Mouse (Mus musculus) adrenal gland, adult 8-10 months (tissue): Measurements from ENCODE around the gene Tacc2. TPM values are rescaled to one million over a fixed set of nuclear protein-coding genes. Genes with fewer than 3 reads are reported as not detected.
"Not testable (repeated sequence)": the region's sequence is repeated elsewhere in the genome, so short reads cannot be mapped to it uniquely, and the experiment has no call there.

Experiments used
- DNase-seq: peaks from one replicate; pipeline ENCODE4 v3.0.0; 2022
- total RNA-seq, 4 experiments: library from RNA; stranded (reverse); gene quantifications; 2 replicates each; pipeline ENCODE4 v1.2.4; 2022

The Tacc2 gene
- total RNA-seq, 4 experiments from 2014 or later, result 38.1 to 63.0 (median 49.3) TPM

DNA sequence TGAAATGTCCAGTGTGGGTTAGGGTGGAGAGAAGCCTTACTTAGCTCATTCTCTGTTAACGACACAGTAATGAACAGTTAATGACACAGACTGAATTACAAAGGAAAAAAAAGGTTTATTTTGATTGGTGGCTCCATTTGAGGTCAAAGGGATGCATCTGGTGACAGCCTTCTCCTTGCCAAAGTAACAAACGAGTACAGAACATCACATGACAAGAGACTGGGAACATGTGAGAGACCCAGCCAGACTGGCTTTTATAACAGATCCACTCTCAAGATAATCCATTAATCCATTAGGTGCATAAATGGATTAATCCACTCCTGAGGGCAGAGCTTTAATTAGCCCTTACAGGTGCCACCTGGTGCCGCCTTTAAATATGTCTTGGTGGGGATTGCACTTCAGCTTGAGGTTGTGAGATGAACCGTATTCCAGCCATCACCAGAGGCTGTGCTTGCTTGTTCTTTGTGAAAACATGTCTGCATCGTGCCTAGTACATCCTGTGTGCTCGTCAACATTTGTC is 75.9 kb downstream of the Tacc2 start:
- no peak for DNase-seq

DNA sequence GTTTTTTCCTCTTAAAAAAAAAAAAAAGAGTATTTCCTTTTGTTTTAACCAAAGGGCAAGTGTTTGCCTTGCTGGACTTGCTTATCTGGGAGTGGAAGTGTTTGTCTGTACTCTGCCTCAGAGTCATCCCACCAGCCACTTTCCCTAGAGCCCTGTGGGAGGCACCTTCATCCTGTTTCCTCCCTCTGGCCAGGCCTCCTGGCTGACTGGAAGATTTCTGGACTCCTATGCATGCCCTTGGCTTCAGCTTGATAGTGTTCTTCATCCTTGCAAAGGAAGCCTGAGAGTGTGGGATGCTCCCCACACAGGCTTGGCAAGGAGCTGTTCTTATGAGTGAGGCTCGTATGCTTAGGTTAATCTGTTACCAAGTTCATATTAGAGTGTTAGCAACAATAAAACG is 77.3 kb downstream of the Tacc2 start:
- DNase-seq, result no peak

DNA sequence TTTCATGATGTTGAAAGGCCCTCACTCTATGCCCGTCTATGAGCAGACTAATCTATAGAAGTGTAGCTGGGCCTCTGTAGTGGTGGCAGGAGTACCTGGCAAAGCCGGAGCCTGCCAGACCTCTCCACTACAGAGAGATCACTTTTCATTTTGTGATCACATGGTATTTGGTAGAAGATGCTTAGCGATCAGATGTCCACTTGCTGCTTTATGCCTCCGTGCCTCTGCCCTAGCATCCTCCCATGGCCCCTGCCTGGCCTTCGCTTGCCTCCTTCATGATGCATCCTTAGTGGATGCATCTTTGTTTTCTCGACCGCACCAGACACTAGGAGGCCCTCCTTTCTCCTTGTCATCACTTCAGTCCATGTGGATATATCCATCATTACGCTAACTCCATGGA is 79.7 kb downstream of the Tacc2 start:
- no peak for DNase-seq

DNA sequence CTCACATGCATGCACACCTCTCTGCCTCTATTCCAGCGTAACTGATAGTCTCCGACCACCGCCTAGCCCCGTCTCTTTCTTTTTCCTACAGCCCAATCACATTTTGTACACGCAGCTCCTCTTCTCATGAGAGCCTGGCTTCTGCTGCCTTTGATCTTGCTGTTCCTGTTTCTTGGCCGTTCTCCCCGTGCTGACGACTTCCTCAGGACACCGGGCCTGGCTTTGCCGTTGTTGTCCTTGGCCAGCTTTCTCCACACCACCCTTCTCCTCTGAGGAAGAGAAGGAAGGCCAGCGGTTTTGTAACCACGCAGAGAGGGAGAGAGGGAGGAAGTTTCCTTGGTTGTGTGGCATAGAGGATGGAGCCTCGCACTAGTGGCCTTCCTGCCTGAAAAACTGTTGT is 80.5 kb downstream of the Tacc2 start:
- DNase-seq, result peak; percentile 87

DNA sequence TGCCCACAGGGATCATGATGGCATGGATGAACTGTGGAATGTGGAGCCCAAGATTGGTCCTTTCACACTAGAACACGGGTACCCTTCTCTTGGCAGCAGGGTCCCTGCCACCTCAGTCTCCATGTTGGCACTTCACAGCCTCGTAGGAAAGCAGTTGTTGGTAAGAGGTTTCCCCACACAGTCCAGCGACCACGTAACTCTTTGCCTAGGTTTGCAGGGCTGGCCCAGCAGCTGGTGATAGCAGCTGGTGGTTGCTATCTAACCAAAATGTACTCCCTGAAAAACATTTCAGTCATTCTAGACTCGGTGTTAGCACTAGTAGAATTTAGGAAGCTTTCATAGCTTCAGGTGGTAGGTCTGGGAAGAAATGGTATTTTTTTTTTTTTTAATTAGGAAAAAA is 81.9 kb downstream of the Tacc2 start:
- no peak for DNase-seq

DNA sequence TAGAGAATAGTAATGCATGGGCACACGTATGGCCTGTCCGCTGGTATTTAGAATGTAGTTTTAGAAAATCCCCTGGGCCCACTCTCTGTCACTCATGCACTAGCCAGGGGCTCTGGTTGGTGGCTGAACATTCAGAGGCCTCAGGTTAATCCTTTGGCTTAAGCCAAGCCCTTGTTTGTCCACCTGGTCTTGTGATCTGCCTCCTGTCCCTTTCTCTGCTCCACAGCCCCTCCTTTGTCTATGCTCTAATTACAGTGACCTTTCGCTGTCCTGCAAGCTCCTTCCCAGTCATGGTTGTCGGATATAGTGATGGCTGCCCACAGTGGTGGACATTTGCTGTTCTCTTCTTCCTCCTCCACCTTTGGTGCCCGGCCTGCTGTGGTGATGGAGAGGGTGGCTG is 85.0 kb downstream of the Tacc2 start:
- no peak for DNase-seq

DNA sequence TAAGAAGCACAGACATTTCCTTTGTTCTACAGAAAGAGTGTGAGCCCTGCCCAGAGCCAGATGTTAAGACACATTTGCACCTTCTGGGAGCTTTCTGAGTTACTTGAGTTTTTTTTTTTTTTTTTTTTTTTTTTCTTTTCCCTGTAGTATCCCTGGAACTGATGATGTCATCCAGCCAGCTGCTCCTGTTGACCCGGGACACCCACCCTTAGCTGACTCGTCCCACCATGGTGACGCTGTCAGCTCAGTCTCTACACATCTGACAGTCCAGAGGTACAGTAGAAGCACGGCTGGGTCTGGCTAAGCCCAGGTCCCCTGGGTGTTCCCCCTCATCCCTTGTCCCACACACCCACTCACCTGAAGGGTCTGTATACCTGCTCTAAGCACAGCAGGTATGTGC is 85.6 kb downstream of the Tacc2 start:
- DNase-seq, result no peak

DNA sequence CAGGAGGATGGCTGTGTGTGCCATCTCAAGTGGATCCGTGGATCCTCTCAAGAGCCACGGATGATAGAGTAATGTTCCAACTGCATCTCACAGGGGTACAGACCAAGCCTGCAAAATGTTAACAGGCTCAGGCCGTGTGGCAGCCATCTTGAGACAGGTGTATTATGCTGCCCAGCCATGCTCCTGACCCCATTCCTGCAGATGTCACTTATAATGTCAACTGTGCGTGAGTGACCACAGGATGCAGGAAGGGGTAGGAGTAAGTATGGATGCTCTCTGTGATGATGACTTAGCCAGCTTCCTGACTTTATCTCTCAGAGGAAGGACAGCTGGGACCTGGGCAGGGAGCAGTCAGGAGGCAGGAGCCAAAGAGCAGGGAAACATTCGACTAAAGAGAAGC is 86.8 kb downstream of the Tacc2 start:
- no peak for DNase-seq

DNA sequence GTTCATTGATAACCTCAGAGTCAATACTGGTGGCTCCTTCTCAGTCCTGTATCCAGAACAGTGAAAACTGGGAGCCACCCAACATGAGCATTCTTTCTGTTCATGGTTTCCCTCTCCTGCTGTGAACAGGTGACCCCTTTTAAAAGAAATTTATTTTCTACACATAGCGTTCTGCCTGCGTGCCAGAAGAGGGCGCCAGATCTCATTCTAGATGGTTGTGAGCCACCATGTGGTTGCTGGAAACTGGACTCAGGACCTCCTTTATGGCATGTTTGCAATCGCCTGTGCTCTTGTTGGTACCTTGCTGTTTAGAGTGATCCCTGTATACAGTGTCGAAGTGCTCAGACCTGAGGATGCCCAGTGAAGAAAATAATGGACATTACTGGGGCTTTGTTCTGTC is 87.4 kb downstream of the Tacc2 start:
- no peak for DNase-seq

DNA sequence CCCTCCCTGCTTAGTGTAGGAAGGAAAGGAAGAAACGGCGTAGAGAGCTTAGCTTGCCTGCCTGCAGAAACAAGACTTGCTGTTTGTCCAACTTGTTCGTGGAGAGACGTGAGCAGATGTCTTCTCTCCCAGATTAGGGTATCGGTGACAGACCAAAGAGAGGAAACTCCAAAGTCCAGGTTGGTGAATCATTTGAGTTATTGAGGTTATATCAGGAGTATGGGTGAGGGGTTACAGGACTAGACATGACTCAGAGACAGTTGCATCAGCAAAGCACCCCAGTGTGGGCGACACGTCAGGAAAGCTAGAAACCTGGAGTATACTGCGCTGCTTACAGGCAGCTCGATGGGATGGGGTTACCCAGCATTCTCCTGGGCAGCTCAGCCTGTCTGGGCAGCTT is 88.1 kb downstream of the Tacc2 start:
- DNase-seq, result no peak

DNA sequence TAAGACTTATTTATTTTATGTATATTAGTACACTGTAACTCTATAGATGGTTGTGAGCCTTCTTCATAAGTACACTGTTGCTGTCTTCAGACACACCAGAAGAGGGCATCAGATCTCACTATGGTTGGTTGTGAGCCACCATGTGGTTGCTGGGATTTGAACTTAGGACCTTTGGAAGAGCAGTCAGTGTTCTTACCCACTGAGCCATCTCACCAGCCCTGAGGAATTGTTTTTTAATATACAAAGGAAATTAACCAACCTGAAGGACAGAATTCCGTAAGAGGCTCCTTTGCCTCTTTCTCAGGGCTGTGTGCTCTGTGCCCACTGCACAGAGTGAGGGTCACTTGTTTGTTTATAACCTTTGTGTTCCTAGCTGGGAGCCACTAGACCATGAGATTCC is 90.8 kb downstream of the Tacc2 start:
- DNase-seq, result not testable (repeated sequence)

DNA sequence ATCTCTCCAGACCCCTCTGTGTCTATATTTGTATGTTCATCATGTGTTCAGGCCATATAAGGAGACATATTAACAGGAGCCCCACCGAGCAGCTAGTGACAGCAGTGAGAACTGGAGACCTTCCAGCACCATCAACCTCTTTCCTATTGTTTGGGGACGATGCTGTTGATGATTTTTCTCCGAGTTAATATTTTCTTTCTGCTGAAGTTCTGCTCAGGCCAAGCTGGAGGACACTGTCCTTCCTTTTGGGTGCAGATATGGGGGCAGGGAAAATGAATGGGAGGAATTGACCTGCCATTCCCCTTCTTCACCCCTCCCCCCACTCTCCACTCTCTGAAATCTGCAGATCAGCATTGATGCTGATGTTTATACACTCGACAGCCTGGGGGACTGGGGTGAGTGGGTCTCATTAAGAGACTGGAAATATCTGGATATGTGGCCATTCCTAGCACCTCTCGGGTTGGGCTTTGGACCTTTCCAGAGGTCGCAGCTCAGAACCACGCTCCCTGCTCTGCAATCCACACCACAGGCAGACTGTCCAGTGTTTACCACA is 91.6 kb downstream of the Tacc2 start:
- DNase-seq, result no peak

DNA sequence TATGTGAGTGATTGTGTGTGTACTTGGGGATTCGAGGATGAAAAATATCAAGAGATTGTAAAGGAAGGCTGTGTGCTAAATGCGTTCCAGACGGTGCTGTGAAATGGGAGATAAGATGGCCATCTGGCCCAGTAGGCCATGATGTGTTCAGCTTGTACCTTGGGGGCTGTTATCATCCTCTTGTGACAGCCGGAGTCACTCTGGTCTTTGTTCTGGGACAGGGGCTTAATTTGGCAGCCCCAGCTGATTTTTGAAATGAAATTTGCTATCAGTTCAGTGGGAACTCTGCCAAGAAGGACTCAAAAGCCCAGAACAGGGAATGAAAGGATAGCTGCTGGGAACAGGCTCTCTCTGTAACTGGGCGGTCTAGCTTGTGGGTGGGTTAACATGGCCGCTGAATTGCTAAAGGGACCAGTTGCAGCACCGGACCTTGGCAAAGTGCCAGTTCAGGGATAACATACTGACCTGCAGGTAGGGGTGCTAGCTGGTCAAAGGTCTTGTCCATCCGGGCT is 92.2 kb downstream of the Tacc2 start:
- DNase-seq, result no peak

DNA sequence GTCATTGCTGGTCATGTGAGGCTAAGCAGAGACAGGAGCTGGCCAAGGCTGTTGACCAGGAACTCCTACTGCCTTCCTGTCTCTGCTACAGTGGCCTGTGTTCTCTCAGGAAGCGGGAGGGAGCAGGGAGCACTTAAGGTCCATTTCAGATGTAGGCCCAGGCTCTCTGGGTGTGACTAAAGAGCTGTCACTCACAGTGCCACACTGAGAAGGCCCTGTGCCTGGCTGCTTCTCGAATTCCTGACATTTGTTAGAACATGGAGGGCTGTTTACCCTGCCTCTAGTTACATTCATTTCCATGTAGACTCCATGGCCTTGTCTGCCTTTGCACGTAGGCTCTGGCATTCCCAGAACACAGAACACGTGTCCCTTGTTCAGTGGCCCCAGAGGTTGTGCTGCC is 93.1 kb downstream of the Tacc2 start:
- no peak for DNase-seq

DNA sequence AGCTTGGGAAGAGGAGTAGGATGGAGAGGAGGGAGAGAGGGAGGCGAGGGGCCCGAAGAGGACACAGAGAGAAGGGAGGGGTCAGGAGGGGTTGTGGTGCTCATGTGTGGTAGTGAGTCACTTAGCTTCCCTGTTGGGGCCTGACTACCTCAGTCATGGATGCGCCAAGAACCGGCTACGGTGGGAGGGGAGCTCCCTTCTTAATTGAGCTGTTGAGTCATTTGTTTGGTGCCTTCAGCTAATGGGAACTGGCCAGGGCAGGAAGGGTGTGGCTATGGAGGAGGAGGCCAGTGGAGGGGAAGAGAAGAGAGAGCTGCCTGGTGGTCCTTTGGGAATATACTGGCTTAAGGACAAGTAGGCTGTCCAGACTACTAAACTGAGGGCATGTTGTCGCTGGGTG is 94.1 kb downstream of the Tacc2 start:
- DNase-seq, result no peak

DNA sequence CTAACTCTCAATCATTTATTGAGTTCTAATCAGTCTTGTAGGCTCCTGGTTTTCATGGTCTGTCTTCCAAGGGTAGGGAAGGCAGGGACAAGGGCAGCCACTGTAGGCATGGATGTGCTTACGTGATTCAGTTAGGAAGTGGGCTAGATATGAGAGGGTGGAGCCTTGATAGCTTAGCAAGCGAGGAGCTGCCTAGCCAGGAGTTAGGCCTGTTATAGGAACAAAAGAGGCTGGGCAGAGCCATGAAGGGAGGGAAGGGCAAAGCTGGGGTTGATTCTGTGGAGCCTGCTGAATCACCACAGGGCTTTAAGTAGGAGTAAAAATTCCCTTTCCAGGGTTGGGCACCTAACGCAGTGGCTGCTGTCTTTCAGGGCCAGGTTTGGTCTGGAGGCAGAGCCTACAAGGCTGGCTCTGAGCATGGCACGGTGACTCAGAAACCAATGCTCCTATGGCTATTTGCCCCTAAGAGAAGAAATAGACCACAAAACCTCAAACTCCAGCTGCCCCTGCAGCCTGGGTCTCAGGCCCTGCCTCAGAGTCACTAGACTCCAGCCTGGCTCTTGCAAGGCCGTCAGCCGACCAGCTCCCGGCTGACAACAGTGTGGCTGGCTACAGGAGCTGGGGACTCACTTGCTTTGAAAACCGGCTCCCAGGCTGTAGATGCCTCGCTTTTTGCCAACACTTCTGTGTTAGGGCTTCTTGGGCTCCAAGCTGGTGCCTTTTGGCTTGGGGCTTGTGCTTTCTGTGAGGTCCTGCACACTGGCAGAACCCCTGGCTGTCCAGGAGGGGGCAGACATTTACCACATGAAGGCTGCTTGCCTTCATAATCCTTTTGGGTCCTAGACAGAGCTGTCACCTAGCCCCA is 96.2 kb downstream of the Tacc2 start:
- no peak for DNase-seq

DNA sequence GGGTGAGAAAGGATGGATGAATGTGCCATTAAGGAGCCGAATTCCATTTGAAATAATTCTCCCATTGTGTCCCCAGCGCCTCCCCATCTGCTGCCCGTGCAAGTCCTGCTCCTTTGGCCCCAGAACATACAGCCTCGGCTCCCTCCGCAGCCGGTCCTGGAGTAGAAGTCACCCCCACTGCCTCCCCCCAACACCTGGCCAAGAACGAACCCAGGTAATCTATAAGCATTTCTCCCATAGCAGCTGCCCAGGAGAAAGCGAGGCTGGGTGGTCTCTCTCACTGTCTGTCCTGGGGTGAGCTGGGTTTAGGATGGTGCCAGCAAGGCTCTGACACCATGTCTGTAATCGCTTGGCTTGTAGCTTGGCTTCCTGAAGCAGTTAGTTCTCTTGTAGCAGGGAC is 97.3 kb downstream of the Tacc2 start:
- no peak for DNase-seq

DNA sequence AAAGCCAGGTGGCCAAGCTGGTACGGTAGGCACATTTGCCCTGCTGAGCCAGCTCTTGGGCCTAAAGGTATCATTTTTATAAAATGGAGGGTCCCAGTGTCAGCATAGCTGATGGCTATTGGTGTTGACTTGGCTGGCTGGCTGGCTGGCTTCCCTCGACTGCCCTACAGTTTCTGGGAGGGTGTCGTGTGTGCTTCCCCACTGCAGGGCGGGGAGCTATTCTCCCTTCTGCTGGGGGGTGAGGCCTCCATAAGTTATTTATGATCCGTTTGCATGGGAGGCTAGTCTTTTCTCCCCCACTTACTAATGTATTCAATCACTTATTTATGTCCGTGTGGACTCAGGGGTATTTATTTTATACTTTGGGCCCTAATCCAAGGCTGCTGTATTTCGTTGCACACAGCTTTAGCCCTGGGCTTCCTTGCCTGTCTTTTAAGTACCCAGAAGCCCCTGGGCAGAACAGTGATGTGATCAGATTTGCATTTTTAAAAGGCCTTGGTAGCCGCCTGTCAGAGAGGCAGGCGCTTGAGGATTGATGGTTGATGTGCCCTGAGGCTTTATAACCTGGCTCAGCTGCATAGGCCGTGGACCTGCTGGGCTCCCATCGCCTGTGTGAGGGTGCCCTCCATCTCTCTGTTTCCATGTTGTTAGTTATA is 99.8 kb downstream of the Tacc2 start:
- DNase-seq, result no peak

DNA sequence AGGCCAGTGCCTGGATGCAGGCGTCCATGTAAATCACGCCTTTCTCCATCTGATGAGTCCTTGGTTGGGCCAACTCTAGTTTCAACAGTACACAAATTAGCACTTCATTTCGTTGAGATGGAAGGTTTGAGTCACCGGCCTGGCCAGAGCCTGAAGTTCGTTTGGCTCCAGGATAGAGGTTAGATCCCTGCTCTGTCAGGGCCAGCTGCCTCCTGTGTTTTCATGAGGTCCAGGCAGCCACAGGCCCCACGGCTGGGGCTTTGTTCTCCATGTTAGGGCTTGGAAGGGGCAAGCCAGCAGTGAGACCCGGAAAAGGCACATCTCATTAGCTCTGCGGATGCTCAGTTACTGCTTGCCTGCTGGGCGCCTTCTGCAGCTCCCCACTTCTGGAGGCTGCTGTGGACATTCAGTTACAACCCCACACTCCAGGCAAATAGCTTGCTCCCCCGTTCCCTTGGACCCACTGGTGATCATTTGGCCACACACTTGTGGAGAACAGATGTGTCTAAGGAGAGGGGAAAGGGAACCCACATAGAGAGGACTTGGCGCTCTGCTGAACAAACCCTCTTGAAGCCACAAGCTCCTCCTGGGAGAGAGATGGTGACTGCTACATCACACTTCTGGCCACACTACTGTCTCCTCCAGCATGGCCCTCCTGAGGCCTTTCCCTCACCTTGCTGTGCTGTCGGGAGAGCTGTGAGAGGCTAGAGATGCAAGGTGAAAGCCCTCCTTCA is 100.5 kb downstream of the Tacc2 start:
- DNase-seq, result no peak

DNA sequence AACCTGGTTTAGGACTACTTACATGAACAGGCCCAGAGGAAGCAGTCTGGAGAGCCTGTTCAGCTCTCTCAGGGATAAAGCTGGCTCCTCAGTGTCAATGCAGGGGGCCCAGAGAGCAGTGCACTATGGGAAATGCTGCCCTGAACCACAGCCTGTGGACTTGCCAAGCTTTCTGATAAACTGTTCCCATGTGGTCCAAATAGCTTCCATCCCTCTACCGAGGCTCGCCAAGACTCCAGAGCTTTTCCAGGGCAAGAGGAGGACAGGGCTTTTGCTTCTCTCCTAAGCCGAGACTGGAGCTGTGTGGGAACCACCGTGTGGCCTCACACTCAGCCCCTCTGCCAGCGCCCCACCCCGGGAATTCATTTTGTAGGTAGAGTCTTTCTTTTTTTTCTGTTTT is 101.2 kb downstream of the Tacc2 start:
- DNase-seq, result no peak

DNA sequence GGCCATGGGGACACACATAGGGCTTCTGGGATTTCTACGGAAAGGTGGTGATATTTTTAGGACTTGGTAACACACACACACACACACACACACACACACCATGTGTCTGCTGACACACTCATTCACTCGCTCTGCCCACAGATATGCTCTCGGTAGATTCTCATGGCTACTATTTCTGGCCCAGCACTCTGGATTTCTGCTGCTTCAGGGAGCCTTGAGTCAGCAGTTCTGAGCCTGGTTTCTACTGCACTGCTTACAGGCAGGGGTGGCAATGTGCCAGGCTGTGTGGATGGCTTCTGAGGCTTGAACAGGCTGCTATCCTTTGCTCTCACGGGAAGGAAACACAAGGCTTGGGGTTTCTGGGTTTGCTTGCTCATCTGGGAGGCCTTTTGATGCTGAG is 104.6 kb downstream of the Tacc2 start:
- no peak for DNase-seq

DNA sequence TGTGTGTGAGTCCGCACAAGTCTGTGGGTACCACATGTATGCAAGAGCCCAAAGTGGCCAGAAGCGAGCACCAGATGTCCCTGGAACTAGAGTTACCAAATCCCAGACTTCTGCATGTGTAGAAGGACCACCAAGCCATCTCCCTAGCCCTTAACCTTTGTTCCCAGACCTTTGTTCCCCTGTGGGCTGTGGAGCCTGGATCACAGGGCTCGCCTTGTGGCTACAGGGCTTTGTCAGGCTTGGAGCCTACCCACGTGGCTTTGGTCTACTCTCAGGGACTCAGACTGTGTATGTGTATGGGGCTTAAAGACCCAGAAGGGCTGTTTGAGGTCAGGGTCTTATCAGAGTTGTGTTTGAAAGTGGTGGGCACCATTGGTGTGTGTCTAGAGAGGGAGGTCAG is 111.4 kb downstream of the Tacc2 start:
- DNase-seq, result no peak

DNA sequence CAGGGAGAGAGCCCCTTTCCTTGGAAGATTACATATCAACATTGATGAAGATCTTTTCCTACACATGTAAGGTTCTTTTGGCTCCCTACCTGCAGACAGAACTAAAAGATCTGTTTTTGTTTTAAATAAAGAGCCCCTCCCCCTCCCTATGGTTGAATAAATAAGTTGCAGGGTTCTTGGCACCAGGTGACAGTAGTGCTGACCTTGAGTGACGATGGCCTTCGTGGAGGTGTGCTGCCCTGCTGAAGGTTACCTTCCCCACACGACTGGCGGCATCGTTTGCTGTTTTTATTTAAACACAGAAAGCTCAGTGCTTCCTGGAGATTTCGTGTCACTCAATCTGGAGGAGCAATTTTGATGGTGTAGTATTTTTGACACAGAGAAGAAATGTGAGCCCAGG is 113.6 kb downstream of the Tacc2 start:
- no peak for DNase-seq
